Mouse (Mus musculus) lung, adult 10 weeks (tissue): ENCODE measurements around the gene Lix1l. TPM values are rescaled to one million over a fixed set of nuclear protein-coding genes. Genes with fewer than 3 reads are reported as not detected.

ENCODE experiments used
- polyA plus RNA-seq: library from polyadenylated mRNA; stranded (reverse); fragments of 350-450 nt; fragmentation: Illumina TruSeq; extraction: RNeasy Lipid Tissue Mini Kit (QIAGEN cat#74804); gene quantifications from one replicate; pipeline ENCODE4 v1.2.3, GENCODE M21; 2014; ENCODE audit warnings: low read depth, low replicate concordance; ENCODE audit not compliant: insufficient read depth

Gene Lix1l
- 23.9 TPM for polyA plus RNA-seq

GRCm38 (mm10) chr3:96600639-96601250 is at the start of gene Lix1l:
Gene Lix1l, plus strand, starts transcription at chr3:96601149.

GRCm38 (mm10) chr3:96557694-96558093 is 43.3 kb upstream of the Lix1l start, which contains the start of gene Txnip:
Gene Txnip, plus strand, starts transcription at chr3:96557957.

GRCm38 (mm10) chr3:96576690-96577541 is 24.0 kb upstream of the Lix1l start, which contains the start of gene Gm16253:
Gene Gm16253, plus strand, starts transcription at chr3:96576984.

GRCm38 (mm10) chr3:96593790-96594560 is 7.0 kb upstream of the Lix1l start, which contains the start of gene Polr3gl:
Gene Polr3gl, minus strand, starts transcription at chr3:96594181.

GRCm38 (mm10) chr3:96596228-96596707 is 4.7 kb upstream of the Lix1l start, which contains the start of gene Ankrd34a:
Gene Ankrd34a, plus strand, starts transcription at chr3:96596636.

GRCm38 (mm10) chr3:96629729-96630600 is 29.0 kb downstream of the Lix1l start, which contains the start of gene Rbm8a:
Gene Rbm8a, plus strand, starts transcription at chr3:96629933.

GRCm38 (mm10) chr3:96634928-96635879 is 34.3 kb downstream of the Lix1l start, which contains the start of the genes Pex11b and Gm42957:
Gene Pex11b, plus strand, starts transcription at chr3:96635376.
Gene Gm42957, plus strand, starts transcription at chr3:96635474.

GRCm38 (mm10) chr3:96645018-96645649 is 44.2 kb downstream of the Lix1l start, which contains the start of gene Itga10:
Gene Itga10, plus strand, starts transcription at chr3:96645584.

GRCm38 (mm10) chr3:96669727-96670468 is 68.9 kb downstream of the Lix1l start, which contains the start of gene Ankrd35:
Gene Ankrd35, plus strand, starts transcription at chr3:96670131.

Other genes starting within 250 kb of the Lix1l start
- gene BC107364, start 148.8 kb upstream of the Lix1l start, polyA plus RNA-seq = not detected
- gene Hfe2, start 76.0 kb upstream of the Lix1l start, polyA plus RNA-seq = 2.5 TPM
- gene Txnip, start 43.2 kb upstream of the Lix1l start, polyA plus RNA-seq = 694 TPM
- 0.93 TPM for gene Gm16253, start 24.2 kb upstream of the Lix1l start, polyA plus RNA-seq
- 42.5 TPM for gene Polr3gl, start 7.0 kb upstream of the Lix1l start, polyA plus RNA-seq
- gene Ankrd34a, start 4.5 kb upstream of the Lix1l start, polyA plus RNA-seq = not detected
- gene Rbm8a, start 28.8 kb downstream of the Lix1l start, polyA plus RNA-seq = 73.2 TPM
- gene Pex11b, start 34.2 kb downstream of the Lix1l start, polyA plus RNA-seq = 23.0 TPM
- gene Gm42957, start 34.3 kb downstream of the Lix1l start, polyA plus RNA-seq = not detected
- gene Itga10, start 44.4 kb downstream of the Lix1l start, polyA plus RNA-seq = 0.81 TPM
- 0.77 TPM for gene Ankrd35, start 69.0 kb downstream of the Lix1l start, polyA plus RNA-seq
- gene Pias3, start 95.2 kb downstream of the Lix1l start, polyA plus RNA-seq = 13.8 TPM
- gene Nudt17, start 107.4 kb downstream of the Lix1l start, polyA plus RNA-seq = 3.0 TPM
- 13.1 TPM for gene Polr3c, start 126.5 kb downstream of the Lix1l start, polyA plus RNA-seq
- gene Rnf115, start 126.5 kb downstream of the Lix1l start, polyA plus RNA-seq = 23.2 TPM
- gene Pdzk1, start 228.1 kb downstream of the Lix1l start, polyA plus RNA-seq = not detected
- gene Cd160, start 228.2 kb downstream of the Lix1l start, polyA plus RNA-seq = 0.87 TPM